ENCODE assay signal across 9 mouse cellular contexts in genomic region chr14:21991251-21991780, GRCm38 (mm10). TPM values are rescaled to one million over a fixed set of nuclear protein-coding genes. Genes with fewer than 3 reads are reported as not detected.
DNase-seq lines count a peak whose midpoint lies in the region; ATAC-seq lines count a peak whose summit lies in the region.
"Had no signal": no experiment of that assay in that cellular context is flagged by ENCODE, and none has a peak within 500 bp of the region (broad histone marks: within the 10 kb centered on the region; RNA-seq: fewer than 3 reads in every experiment).

No protein-coding gene starts in this region.

- peak overlapping the region; percentile 89 for H3K27ac ChIP-seq in embryonic facial prominence, embryonic 14.5 days (replicated peaks; ENCODE audit: low read depth, low read length)
- peak overlapping the region; percentile 79 for H3K27ac ChIP-seq in hindbrain, embryonic 10.5 days
- peak overlapping the region; percentile 87; the same call in 1 of the 2 replicates for H3K27ac ChIP-seq in limb, embryonic 13.5 days
- H3K27ac ChIP-seq in midbrain, embryonic 16.5 days (ENCODE audit: low read length): no peak overlapping the region

- no peak; the same call in 1 of the 2 replicates for ATAC-seq in embryonic facial prominence, embryonic 14.5 days (ENCODE audit: low read depth)
- no peak for ATAC-seq in limb, embryonic 13.5 days (ENCODE audit: low FRiP score, low read depth)
- no peak for ATAC-seq in midbrain, embryonic 16.5 days

- DNase-seq in ZHBTc4 (ENCODE audit: low read depth, low spot score): peak; percentile 48
- DNase-seq in embryonic facial prominence, embryonic 14.5 days (ENCODE audit: low spot score): peak; percentile 85
- DNase-seq in hindbrain, embryonic 10.5 days (ENCODE audit: low spot score): peak; percentile 84
- DNase-seq in cerebellum, postnatal 36 days: no peak
- no peak for DNase-seq in B cell, adult 2 months
- DNase-seq in left cerebral cortex, adult 9 months (ENCODE audit: low spot score in 2 of 2): no peak

- H3K4me2 ChIP-seq in embryonic facial prominence, embryonic 14.5 days (ENCODE audit: low read depth, low read length): peak overlapping the region; percentile 81
- H3K4me2 ChIP-seq in limb, embryonic 13.5 days (replicated peaks): peak overlapping the region; percentile 86
- H3K4me2 ChIP-seq in midbrain, embryonic 16.5 days (ENCODE audit: low read length): peak overlapping the region; percentile 43

- H3K27me3 ChIP-seq in embryonic facial prominence, embryonic 14.5 days (replicated peaks; ENCODE audit: control insufficient read depth, insufficient read depth, low read length): peaks cover 36% of the 10 kb centered on the region
- peaks cover 71% of the 10 kb centered on the region for H3K27me3 ChIP-seq in hindbrain, embryonic 10.5 days (ENCODE audit: insufficient read depth, poor library complexity, severe bottlenecking)
- H3K27me3 ChIP-seq in limb, embryonic 13.5 days: peaks cover 54% of the 10 kb centered on the region
- H3K27me3 ChIP-seq in midbrain, embryonic 16.5 days (ENCODE audit: control insufficient read depth, insufficient read depth, low read depth, low read length): peaks cover 26% of the 10 kb centered on the region

- 2% methylated on average over 25 of the region's 26 CpGs for WGBS in embryonic facial prominence, embryonic 14.5 days
- 1% methylated on average over 26 of the region's 26 CpGs for WGBS in hindbrain, embryonic 10.5 days
- 5% methylated on average over 26 of the region's 26 CpGs for WGBS in limb, embryonic 13.5 days
- 2% methylated on average over 26 of the region's 26 CpGs for WGBS in midbrain, embryonic 16.5 days

- H3K36me3 ChIP-seq in embryonic facial prominence, embryonic 14.5 days (ENCODE audit: control insufficient read depth, insufficient read depth, low read length): 0 out of 2 replicates have a peak, but pooled peaks cover 2% of the 10 kb centered on the region
- no peaks in the 10 kb centered on the region for H3K36me3 ChIP-seq in hindbrain, embryonic 10.5 days
- no peaks in the 10 kb centered on the region for H3K36me3 ChIP-seq in limb, embryonic 13.5 days
- H3K36me3 ChIP-seq in midbrain, embryonic 16.5 days (ENCODE audit: control insufficient read depth, insufficient read depth, low read length): no peaks in the 10 kb centered on the region

- H3K9ac ChIP-seq in embryonic facial prominence, embryonic 14.5 days (ENCODE audit: low read depth, low read length): peak overlapping the region; percentile 71
- peak overlapping the region; percentile 74 for H3K9ac ChIP-seq in limb, embryonic 13.5 days
- H3K9ac ChIP-seq in midbrain, embryonic 16.5 days (ENCODE audit: low read depth, low read length): peak overlapping the region; percentile 34; the same call in 1 of the 2 replicates

- H3K4me3 ChIP-seq in embryonic facial prominence, embryonic 14.5 days (ENCODE audit: low read depth, low read length): peak overlapping the region; percentile 84
- peak overlapping the region; percentile 89 for H3K4me3 ChIP-seq in hindbrain, embryonic 10.5 days
- H3K4me3 ChIP-seq in limb, embryonic 13.5 days: peak overlapping the region; percentile 92
- peak overlapping the region; percentile 23 for H3K4me3 ChIP-seq in midbrain, embryonic 16.5 days (ENCODE audit: low read depth, low read length)
- H3K4me3 ChIP-seq: myocyte had no signal

- no peaks in the 10 kb centered on the region for H3K9me3 ChIP-seq in embryonic facial prominence, embryonic 14.5 days (ENCODE audit: control insufficient read depth, low read length)
- no peaks in the 10 kb centered on the region for H3K9me3 ChIP-seq in hindbrain, embryonic 10.5 days
- no peaks in the 10 kb centered on the region for H3K9me3 ChIP-seq in limb, embryonic 13.5 days
- H3K9me3 ChIP-seq in midbrain, embryonic 16.5 days (replicated peaks; ENCODE audit: control insufficient read depth, low read length, poor library complexity, severe bottlenecking): no peaks in the 10 kb centered on the region

- H3K4me1 ChIP-seq in embryonic facial prominence, embryonic 14.5 days (ENCODE audit: control insufficient read depth, insufficient read depth, low read length): peaks cover 13% of the 10 kb centered on the region; the same call in 1 of the 2 replicates
- H3K4me1 ChIP-seq in hindbrain, embryonic 10.5 days (replicated peaks): peaks cover 78% of the 10 kb centered on the region
- peaks cover 60% of the 10 kb centered on the region for H3K4me1 ChIP-seq in limb, embryonic 13.5 days
- peaks cover 39% of the 10 kb centered on the region for H3K4me1 ChIP-seq in midbrain, embryonic 16.5 days (ENCODE audit: control insufficient read depth, insufficient read depth, low read length)

RNA-seq across cellular contexts. Expression of gene Zfp503, which starts 1.9 kb away (rescaled TPM):
- 10.6 and 13.6 TPM in 2 replicates for polyA plus RNA-seq in embryonic facial prominence, embryonic 14.5 days (2014; fragmentation: Nextera tagmentation; extraction: Ambion mirVana)
- 12.3 and 20.0 TPM in 2 replicates for polyA plus RNA-seq in hindbrain, embryonic 10.5 days (2016; fragmentation: Nextera tagmentation; extraction: Ambion mirVana)
- 25.8 and 26.2 TPM in 2 replicates for polyA plus RNA-seq in limb, embryonic 13.5 days (2015; fragmentation: Nextera tagmentation; extraction: Ambion mirVana)
- polyA plus RNA-seq in midbrain, embryonic 16.5 days (2015; fragmentation: Nextera tagmentation; extraction: Ambion mirVana): 4.0 and 4.4 TPM in 2 replicates

RNA-seq across cellular contexts. Expression of gene Lrmda, which starts 28.2 kb away (rescaled TPM):
- 0.24 and 0.97 TPM in 2 replicates for polyA plus RNA-seq in embryonic facial prominence, embryonic 14.5 days (2014; fragmentation: Nextera tagmentation; extraction: Ambion mirVana)
- 0.47 and 0.55 TPM in 2 replicates for polyA plus RNA-seq in hindbrain, embryonic 10.5 days (2016; fragmentation: Nextera tagmentation; extraction: Ambion mirVana)
- polyA plus RNA-seq in limb, embryonic 13.5 days (2015; fragmentation: Nextera tagmentation; extraction: Ambion mirVana): 0.36 and 0.38 TPM in 2 replicates
- 0.34 TPM in 1 of 2 replicates, not detected in the other for polyA plus RNA-seq in midbrain, embryonic 16.5 days (2015; fragmentation: Nextera tagmentation; extraction: Ambion mirVana)

Comparison
In these comparisons a context has a peak if more than half of its experiments do, and no peak if none do; other contexts are left out.
1. DNase-seq: peak in ZHBTc4 (single experiment), embryonic facial prominence, embryonic 14.5 days (single experiment) and hindbrain, embryonic 10.5 days (single experiment); none in cerebellum, postnatal 36 days (0 of 2), B cell, adult 2 months (0 of 2) and left cerebral cortex, adult 9 months (0 of 2).
2. H3K4me3 ChIP-seq: peak in every context shown above with its lines; median percentile 92 in limb, embryonic 13.5 days; 89 in hindbrain, embryonic 10.5 days; 84 in embryonic facial prominence, embryonic 14.5 days; 23 in midbrain, embryonic 16.5 days.
3. Peak in every context shown above with its lines, with median percentiles within 50 percentile points of each other: H3K4me2 ChIP-seq and H3K9ac ChIP-seq.